Mouse (Mus musculus) brain, embryonic 18.5 days (tissue): ENCODE measurements at regions not wholly inside any gene's neighbourhood (a gene's known extent, or its start where the extent isn't known, plus 50 kb on each side); places are given as distances from the start of the nearest gene placed in this dataset.

Experiments
- DNase-seq: peaks from one replicate; pipeline ENCODE4 v3.0.0-alpha.2; 2012; ENCODE audit warnings: low read depth, low spot score

DNA sequence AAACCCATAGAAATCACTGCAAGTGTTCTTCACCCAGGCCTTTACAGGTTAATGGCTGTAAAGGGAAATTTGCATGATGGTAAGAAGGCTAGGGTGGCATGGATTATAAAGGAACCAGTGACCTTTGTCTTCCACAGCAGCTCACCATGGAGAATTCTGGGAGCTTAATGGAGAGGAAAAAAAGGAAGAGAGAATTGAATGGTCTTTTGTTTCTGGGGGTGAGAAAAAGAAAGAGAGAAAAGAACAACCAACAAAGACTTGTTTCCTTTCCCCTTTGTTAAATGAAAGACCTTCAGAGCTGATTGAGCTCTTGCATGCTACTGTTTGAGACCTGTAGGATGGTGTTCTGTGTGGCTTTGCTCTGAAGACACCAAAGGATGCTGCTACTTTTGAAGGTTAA is 597.5 kb upstream of the Tenm3 start:
- DNase-seq, result no peak

DNA sequence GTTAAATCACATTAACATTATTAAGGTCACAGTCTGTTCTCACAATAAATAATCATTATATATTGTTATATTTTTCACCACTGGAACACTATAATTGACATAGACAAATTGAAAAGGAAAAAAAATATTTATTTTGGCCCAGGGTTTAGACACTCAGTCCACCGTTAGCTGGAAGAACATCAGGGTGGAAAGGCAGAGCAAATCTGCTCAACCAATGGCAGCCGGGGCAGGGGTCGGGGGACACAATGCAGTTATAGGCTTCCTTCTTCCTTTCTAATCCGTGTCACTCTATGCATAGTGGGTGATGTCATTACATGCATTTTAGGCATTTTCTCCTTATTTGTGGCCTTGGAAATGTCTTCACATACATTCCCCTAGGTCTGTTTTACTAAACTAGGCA is 552.8 kb upstream of the Tenm3 start:
- DNase-seq, result no peak

GRCm38 (mm10) chr8:49395029-49395428 is 551.3 kb upstream of the Tenm3 start:
- no peak for DNase-seq

DNA sequence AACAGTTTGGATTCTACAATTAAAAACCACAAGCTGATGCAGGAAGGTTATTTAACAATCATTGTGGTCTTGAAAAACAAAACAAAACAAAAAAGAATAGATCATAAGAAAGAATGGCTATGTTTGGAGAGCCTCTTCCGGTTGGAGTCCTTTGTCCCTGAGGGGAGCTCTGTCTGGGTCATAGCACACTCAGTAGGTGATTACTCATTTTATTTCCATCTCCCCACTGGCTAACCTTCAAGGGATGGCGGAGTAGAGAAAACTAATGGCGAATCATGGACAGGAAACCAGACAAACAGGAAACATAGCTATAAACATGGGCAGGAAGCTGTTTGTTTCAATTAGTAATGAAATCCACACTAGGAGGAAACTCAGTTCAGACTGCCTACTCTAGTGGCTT is 545.8 kb upstream of the Tenm3 start:
- no peak for DNase-seq

DNA sequence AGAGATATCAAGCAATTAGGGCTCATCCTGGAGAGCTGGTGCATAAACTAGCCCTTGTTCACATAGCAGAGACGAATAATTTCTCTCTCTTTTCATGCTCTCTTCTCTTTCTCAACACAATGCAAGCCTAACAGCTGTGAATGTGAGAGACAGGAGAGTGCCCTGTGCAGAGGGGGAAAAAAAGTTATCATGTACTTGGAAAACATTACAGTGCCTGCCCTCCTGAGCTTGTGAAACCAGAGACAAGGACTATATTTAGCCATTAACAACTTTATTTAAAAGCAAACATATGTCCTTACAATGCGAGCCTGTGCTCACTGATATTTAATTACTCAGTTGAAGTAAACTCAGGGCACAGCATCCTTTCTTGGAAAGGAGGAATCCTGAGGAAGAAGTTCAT is 543.8 kb upstream of the Tenm3 start:
- DNase-seq, result no peak

GRCm38 (mm10) chr8:49372686-49373085 is 528.9 kb upstream of the Tenm3 start:
- DNase-seq, result no peak

DNA sequence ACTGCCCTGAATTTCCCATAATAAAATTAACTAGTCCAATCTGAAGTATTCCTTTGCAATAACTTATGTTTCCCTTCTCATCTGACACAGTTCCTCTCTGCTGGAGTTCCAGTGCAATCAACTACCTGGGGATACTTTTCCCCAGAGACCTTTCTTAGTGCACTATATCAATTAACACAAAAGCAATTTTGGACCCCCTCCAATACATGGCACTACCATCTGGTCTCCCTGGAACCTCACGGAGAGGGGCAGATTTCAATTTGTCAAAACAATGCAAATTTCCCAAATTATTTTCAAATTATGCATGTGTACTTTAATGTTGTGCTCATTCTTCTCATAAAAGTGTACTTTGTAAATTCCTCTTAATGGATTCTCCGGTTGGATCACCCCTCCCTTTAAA is 518.9 kb upstream of the Tenm3 start:
- peak; percentile 30 for DNase-seq

- DNase-seq, result no peak
Observed at GRCm38 (mm10) chr8:49361443-49361842, 517.7 kb upstream of the Tenm3 start.

GRCm38 (mm10) chr8:49360121-49360520 is 516.4 kb upstream of the Tenm3 start:
- no peak for DNase-seq

DNA sequence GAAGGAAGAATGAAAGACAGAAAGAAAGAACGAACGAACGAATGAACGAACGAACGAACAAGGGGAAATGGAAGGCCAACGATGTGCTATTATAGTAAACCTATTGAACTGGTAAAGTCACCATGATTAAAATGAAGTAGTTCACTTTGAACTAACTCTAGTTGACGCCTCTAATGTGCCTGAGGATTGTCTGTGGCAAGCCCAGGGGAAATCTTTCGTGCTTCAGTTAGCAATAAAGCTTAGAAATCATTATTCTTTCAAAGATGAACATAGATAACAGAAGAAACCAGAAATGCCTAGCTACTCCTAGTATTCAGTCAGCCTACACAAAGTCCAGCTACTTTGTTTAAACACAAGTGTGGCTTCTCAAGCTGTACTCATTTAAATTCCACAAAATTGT is 515.9 kb upstream of the Tenm3 start:
- no peak for DNase-seq

GRCm38 (mm10) chr8:49348602-49349001 is 504.9 kb upstream of the Tenm3 start:
- DNase-seq, result no peak

GRCm38 (mm10) chr8:49338716-49339115 is 495.0 kb upstream of the Tenm3 start:
- DNase-seq, result no peak

DNA sequence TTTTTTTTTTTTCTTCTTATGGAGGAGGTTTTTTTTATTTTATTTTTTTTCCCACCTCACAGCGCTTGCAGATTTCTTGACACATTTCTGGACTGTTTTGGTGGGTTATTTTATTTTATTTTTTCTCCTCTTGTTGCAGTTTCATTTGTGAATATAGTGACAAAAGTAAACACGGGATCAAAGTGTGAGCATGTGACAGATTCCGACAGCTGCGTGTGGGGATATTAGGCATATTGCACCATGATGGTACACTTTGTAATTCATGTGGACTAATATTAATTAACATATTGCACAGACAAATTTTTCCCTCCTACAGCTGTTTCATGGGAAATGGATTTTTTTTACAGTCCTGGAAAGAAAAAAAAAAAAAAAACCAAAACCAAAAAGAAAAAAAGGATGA is 483.2 kb upstream of the Tenm3 start:
- peak; percentile 6 for DNase-seq

DNA sequence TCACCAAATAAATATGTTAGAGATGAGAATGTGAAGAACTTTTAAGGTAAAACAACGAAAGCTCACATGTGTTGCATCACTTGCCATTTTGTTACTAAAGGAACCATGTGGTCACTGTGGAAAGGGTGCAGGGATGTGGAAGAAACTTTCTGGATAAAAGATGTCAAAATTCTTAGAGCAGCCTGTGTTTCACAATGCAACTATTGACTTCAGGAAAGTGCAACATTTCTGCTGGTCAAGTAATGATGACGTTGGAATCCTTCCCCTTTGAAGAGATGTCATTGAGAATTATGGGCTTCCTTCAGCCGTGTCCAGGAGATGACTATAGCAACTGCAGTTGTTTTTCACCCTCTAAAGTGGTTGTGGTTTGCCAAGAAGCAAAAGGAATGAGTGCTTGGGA is 477.7 kb upstream of the Tenm3 start:
- DNase-seq, result no peak

GRCm38 (mm10) chr8:49313483-49314278 is 469.9 kb upstream of the Tenm3 start:
- DNase-seq, result no peak

- DNase-seq, result no peak
Observed at GRCm38 (mm10) chr8:49312816-49313215, 469.1 kb upstream of the Tenm3 start.

- DNase-seq, result no peak
Observed at GRCm38 (mm10) chr8:49282401-49282800, 438.6 kb upstream of the Tenm3 start.

DNA sequence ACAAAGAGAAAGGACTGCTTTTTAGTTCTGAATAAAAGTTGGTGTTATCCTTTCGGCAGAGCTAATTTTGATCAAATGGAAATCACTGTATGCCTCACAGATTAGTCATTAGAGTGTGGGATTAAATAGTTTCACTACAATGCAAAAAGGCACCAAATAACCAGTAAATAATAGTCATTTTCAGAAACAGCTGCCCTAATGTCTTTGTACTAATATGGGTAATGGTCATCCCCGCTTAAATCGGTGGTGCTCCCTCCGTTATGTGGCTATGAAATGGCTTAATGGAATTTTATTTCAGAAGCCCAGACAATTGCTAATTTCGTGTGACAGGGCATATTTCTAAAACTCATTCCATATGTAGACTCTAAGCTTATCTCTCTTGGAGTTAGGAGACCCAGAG is 437.5 kb upstream of the Tenm3 start:
- DNase-seq, result no peak

DNA sequence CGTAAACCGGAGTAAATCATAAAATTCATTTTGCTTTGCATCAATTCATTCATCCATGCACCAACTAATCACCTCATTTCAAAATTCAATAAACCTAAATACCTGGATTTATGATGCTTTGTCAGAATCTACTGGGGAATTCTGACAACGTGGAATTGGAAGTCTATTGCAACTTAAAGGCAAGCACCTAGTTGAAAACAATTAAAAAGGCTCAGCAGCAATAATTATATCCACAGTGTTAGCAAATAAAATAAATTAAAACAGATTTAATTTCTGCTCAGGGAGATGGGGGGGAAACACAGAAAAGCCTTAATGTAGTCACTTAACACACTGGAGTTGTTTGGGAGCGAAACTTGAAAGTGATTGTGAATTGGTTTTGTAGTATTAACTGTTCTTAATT is 430.3 kb upstream of the Tenm3 start:
- DNase-seq, result no peak

DNA sequence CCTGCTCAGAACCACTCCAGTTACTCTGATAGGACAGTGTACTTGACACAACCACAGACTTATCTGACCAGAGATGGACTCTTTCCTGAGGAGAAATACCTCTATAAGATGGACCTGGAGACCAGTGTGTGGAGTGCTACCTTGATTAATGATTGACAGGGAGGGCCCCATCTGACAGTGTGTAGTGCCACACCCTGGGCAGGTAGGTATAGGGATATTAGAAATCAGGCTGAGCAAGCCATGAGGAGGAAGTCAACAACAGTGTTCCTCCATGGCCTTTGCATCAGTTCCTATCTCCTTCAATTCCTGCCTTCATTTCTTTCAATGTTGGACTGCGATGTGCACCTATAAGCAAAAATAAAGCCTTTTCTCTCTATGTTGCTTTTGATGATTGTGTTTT is 429.4 kb upstream of the Tenm3 start:
- no peak for DNase-seq

DNA sequence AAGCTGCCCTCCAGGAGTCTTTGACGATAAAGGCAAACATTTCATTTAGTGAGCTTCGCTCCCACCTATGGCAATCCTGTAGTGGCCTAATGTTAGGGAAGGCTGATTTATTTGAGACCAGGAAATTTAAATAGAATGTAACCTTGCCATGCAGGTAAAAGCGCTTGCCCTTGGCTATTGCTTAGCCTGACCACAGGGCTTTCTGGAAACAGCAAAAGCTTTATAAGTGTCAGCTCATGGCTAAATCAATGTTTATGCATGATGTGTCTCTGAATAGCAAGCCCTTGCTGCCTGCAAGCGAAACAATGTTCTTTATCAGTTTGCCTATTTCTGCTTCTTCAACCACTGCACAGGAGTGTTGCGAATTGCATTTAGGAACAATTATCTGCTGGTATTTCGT is 419.7 kb upstream of the Tenm3 start:
- DNase-seq, result no peak

DNA sequence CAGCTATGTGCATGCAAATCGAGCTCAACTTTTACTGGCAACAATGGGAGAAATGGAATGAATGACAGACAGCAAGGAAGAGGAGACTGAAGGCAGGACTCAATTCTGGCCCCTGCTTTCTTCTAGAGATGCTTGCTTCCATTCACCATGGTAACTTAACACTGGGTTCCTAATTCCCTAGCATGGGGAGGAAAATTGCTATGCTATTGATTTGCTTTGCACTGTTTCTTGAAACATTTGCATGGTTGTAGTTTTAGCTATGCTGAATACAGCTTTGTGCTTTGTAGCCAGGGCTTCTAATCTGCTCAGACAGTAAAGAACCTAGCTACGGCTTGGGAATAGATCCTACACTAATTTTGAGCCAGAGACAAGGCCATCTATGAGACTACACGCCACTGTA is 419.0 kb upstream of the Tenm3 start:
- no peak for DNase-seq

- no peak for DNase-seq
Observed at GRCm38 (mm10) chr8:49255954-49256353, 412.2 kb upstream of the Tenm3 start.

GRCm38 (mm10) chr8:49254311-49254828 is 410.6 kb upstream of the Tenm3 start:
- DNase-seq, result no peak
